Mouse (Mus musculus): ENCODE data around the gene Wscd1.

The Wscd1 gene

GRCm38 (mm10) chr11:71769744-71770143 lies 20.0 kb downstream of the Wscd1 start:
- DNase-seq (ENCODE audit: low read depth, low spot score): peak; percentile 60

- DNase-seq (ENCODE audit: low read depth, low spot score): peak; percentile 95
Observed at GRCm38 (mm10) chr11:71770479-71770878, 20.8 kb downstream of the Wscd1 start.

DNA sequence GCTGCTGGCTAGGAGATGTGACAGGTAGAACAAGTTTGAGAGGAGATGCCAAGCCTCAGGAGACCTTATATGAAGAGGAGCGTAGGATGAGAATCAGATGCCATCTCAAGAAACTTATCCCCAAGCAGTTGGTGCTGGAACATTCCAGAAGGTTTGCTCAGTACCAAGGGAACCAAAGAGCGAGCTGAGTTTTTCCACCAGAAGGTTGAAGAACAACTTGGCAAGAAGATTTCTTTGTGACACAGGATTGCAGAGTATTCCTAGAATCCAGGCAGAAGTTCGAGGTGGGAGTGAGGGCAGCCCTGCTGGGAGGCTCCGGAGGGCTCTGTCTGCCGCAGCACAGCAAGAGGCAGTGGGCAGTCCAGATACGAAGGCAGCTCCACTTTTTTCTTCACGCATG lies 21.4 kb downstream of the Wscd1 start:
- DNase-seq (ENCODE audit: low read depth, low spot score): peak; percentile 86

- peak; percentile 62 for DNase-seq (ENCODE audit: low read depth, low spot score)
Observed at GRCm38 (mm10) chr11:71772056-71772455, 22.3 kb downstream of the Wscd1 start.

DNA sequence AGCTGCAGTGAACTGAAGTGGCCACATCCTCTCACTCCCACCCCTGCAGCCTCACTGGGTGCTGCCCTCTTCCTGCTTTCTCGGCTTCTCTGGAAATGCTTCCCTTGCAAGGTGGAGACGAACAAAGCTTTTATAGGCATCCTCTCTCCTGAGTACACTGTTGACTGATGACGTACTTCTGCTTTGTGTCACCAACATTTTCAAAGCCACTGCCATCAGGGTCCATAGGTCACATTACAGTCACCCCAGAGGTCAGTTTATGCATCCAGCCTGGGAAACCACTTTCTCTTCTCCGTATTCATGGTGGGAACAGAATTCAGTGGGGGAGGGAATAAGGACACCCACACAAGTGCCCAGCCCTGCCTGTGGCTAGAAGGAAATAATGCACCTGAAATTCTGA lies 23.1 kb downstream of the Wscd1 start:
- DNase-seq (ENCODE audit: low read depth, low spot score): no peak

GRCm38 (mm10) chr11:71773986-71774767 lies 24.5 kb downstream of the Wscd1 start:
- DNase-seq (ENCODE audit: low read depth, low spot score): peak; percentile 64

- DNase-seq (ENCODE audit: low read depth, low spot score): no peak
Observed at GRCm38 (mm10) chr11:71775056-71775455, 25.3 kb downstream of the Wscd1 start.

GRCm38 (mm10) chr11:71779642-71780041 lies 29.9 kb downstream of the Wscd1 start:
- no peak for DNase-seq (ENCODE audit: low read depth, low spot score)

DNA sequence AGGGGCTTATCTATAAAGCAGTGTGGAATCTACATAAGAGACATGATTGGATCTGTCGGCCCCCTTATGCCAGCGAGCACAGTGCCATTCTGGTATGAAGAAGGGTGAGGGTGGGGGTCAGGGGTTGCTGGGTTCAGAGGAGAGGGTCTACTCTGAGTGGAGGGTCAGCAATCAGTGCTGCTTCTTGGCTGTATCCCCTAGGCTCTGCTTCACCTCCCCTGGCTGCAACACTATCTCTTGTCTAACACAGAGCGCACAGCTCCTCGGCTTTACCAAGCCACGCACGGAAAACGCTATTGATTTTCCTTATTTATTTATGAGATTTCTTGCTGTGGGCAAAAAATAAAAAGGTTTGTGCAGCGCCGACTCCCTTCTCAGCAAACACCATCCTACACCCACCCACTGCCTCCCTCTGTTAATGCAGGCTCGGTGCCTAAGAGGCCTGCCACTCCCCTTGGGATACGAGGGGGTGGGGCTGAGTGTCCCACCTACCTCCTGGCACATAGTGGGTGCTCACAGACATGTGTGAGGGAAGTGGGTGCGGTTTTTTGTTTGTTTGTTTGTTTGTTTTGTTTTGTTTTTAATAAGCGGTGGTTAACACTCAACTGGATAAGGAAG lies 32.1 kb downstream of the Wscd1 start:
- peak; percentile 15 for DNase-seq (ENCODE audit: low read depth, low spot score)

DNA sequence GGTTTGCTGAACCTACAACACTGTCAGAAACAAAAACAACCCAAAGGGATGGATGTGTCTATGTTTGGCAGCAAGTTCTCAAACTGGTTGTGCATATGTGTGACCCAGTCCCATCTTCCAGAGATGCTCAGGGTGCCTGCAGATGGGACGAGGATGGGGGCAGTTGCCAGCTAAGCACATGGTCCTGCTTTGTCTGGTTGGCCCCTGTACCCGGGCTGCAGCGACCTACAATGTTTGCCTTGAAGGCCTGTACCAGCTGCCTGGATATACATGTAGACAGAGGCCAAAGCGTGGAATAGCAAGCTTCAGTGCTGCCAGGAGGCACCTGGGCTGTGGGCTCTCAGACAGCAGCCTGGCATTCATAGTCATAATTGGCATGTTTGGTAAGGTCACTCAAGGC lies 35.8 kb downstream of the Wscd1 start:
- DNase-seq (ENCODE audit: low read depth, low spot score): no peak

- no peak for DNase-seq (ENCODE audit: low read depth, low spot score)
Observed at GRCm38 (mm10) chr11:71788209-71788608, 38.5 kb downstream of the Wscd1 start.

DNA sequence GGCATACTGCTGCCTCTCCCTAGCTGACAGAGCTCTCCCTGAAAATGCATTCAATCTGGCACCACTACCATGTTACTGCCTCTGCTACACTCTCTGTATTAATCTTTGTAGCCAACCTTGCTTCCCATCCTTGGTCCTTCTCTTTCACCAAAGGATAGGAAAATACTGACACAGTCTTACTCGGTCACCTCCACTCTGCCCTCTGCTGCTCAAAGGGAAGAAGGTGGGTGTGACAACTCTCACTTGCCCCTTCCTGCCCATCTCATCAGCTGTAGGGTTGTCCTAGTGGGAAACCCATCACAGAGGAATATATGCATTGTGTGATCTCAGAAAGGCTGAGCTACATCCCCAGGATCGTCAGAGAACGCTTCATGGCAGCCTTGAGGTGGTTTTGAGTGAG lies 40.5 kb downstream of the Wscd1 start:
- peak; percentile 18 for DNase-seq (ENCODE audit: low read depth, low spot score)

- peak; percentile 76 for DNase-seq (ENCODE audit: low read depth, low spot score)
Observed at GRCm38 (mm10) chr11:71799206-71799605, 49.5 kb downstream of the Wscd1 start.

GRCm38 (mm10) chr11:71808521-71808920 lies 58.8 kb downstream of the Wscd1 start:
- no peak for DNase-seq (ENCODE audit: low read depth, low spot score)

DNA sequence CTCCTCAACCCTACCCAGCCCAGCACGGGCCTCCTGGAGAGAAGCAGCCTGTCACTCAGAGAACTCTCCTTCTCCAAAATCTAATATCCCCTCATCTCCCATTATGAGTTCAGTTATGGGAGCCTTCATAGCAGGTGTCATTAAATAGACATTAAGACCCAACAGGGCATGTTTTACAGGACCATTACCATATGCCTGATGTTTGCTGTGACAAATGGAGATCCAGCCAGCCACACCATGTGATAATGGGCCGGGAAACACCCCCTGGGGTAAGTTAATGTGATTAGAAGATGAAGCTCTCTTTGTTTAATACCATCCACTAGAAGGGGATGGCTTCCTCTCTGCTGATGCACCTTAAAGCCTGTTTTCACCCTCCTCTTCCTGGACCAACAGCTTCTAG lies 62.1 kb downstream of the Wscd1 start:
- DNase-seq (ENCODE audit: low read depth, low spot score): no peak

GRCm38 (mm10) chr11:71812921-71813320 lies 63.2 kb downstream of the Wscd1 start:
- peak; percentile 36 for DNase-seq (ENCODE audit: low read depth, low spot score)

- DNase-seq (ENCODE audit: low read depth, low spot score): peak; percentile 57
Observed at GRCm38 (mm10) chr11:71814511-71814910, 64.8 kb downstream of the Wscd1 start.

- no peak for DNase-seq (ENCODE audit: low read depth, low spot score)
Observed at GRCm38 (mm10) chr11:71815326-71815725, 65.6 kb downstream of the Wscd1 start.

DNA sequence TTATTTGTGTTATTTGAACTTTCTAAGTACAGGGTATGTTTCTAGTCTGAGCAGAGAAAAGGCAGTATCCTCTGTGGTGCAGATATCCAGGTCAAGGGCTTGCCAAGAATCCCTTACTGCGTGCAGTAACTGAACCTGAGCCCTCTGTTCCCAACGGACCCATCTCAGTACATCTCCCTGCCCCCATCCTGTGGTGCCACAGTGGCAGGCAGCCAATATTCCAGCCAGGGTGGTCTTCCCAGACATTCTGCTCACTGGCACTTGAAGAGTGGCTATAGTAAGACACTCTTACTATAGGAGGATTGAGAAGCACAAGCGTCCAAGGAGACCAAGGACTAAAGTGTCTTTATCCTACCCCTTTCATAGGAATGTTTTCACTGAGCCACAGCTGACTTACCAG lies 67.2 kb downstream of the Wscd1 start:
- DNase-seq (ENCODE audit: low read depth, low spot score): no peak

GRCm38 (mm10) chr11:71817341-71817740 lies 67.6 kb downstream of the Wscd1 start:
- DNase-seq (ENCODE audit: low read depth, low spot score): no peak

DNA sequence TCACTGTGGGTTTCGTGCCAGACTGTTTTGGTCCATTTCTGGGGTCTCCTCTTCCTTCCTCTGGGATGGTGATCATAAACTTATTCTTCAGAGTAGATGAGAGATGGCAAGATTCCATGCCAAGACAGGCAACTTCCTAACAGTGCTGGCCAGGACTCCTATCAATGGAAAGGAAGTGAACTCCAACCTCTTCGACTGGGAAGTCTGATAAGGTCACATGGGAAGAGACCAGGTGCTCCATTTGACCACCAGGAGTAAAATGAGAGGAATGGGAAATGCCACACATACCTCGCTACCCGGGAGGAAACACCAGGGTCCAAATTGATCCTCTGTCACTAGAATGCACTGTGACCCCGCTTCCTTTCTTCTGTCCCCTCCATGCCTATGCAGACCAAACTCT lies 68.4 kb downstream of the Wscd1 start:
- DNase-seq (ENCODE audit: low read depth, low spot score): no peak

DNA sequence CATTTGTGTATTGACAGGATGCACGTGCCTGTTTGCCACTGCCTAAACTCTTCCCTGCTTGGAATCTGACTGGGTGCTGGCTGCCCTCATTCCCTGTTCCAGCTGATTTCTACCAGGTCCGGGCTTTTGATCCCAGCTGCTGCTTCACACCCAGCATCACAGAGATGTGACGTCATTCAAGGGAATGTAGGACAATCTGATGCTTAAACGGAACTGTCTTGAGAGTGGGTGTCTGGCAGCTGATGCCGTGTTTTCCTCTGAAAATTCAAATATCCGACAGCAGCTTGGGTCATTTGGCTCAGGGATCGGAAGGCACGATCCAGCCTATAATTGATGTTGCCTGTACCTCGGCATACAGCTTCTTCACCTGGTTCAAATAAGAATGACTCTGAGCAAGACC lies 70.2 kb downstream of the Wscd1 start:
- DNase-seq (ENCODE audit: low read depth, low spot score): peak; percentile 71

GRCm38 (mm10) chr11:71820847-71821246 lies 71.1 kb downstream of the Wscd1 start:
- DNase-seq (ENCODE audit: low read depth, low spot score): peak; percentile 81

All from brain, adult 2 months (tissue).